Comparison of ENCODE assay signal across 12 mouse cellular contexts in the genomic region with DNA sequence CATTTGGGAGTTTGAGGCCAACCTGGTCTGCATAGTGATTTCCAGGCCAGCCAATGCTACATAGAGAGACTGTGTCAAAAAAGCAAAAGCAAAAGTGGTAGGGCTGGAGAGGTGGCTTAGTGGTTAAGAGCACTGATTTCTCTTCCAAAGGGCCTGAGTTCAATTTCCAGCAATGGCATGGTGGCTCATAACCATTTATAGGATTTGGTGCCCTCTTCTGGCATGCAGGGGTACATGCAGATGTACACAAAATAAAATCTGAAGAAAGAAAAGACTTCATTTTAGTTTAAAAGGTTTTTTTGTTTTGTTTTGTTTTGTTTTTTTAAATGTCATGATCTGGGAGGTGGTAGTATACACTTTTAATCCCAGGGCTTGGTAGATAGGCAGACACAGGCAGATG. TPM values are rescaled to one million over a fixed set of nuclear protein-coding genes. Genes with fewer than 3 reads are reported as not detected.
DNase-seq lines count a peak whose midpoint lies in the region; ATAC-seq and TF ChIP-seq lines count a peak whose summit lies in the region.
"Had no signal": no experiment of that assay in that cellular context is flagged by ENCODE, and none has a peak within 500 bp of the region (broad histone marks: within the 10 kb centered on the region; RNA-seq: fewer than 3 reads in every experiment).

No protein-coding gene starts in this region.

- H3K79me2 ChIP-seq in liver, adult 2 months (ENCODE audit: control insufficient read depth, insufficient read depth, low read length) = peaks cover 5% of the 10 kb centered on the region

- no peak overlapping the region for H3K9ac ChIP-seq in liver, adult 2 months (ENCODE audit: low read depth, low read length)
- H3K9ac ChIP-seq in liver, embryonic 11.5 days (ENCODE audit: low read depth, low read length) = no peak overlapping the region
- H3K9ac ChIP-seq in ES-E14 (ENCODE audit: insufficient read depth, low read depth, low read length, poor library complexity, severe bottlenecking) = no peak overlapping the region
- H3K9ac ChIP-seq: neural tube, embryonic 13.5 days had no signal

- H3K4me2 ChIP-seq in liver, embryonic 11.5 days = no peak overlapping the region
- H3K4me2 ChIP-seq: neural tube, embryonic 13.5 days had no signal

- H3K4me1 ChIP-seq in cerebellum, adult 2 months (ENCODE audit: control insufficient read depth, insufficient read depth, low read length) = peaks cover 8% of the 10 kb centered on the region; the same call in 1 of the 2 replicates
- H3K4me1 ChIP-seq in liver, adult 2 months (ENCODE audit: control insufficient read depth, insufficient read depth, low read length) = no peaks in the 10 kb centered on the region
- H3K4me1 ChIP-seq in liver, embryonic 11.5 days (replicated peaks; ENCODE audit: control insufficient read depth, insufficient read depth, low read length) = peaks cover 6% of the 10 kb centered on the region; the same call in 1 of the 2 replicates
- H3K4me1 ChIP-seq in ES-E14 (ENCODE audit: control insufficient read depth in 2 of 2, insufficient read depth in 2 of 2, low read length in 2 of 2, poor library complexity in 1 of 2) = peaks cover 0 to 17% of the 10 kb centered on the region in 2 experiments; a peak in 1 of 4 replicates

- no peak for TF ChIP-seq POLR2A in cerebellum, adult 2 months (IDR thresholded peaks at IDR 0.05; ENCODE audit: borderline replicate concordance, insufficient read depth, low read length)
- no peak for TF ChIP-seq POLR2A in liver, adult 2 months (IDR thresholded peaks at IDR 0.05; ENCODE audit: extremely low read depth, insufficient read depth, low read length)

- H3K9me3 ChIP-seq in liver, embryonic 11.5 days (ENCODE audit: control insufficient read depth, low read length) = no peaks in the 10 kb centered on the region
- no peaks in the 10 kb centered on the region for H3K9me3 ChIP-seq in ES-E14 (ENCODE audit: control insufficient read depth, insufficient read depth, low read depth, low read length)
- H3K9me3 ChIP-seq: forebrain, embryonic 10.5 days; neural tube, embryonic 13.5 days had no signal

- H3K27ac ChIP-seq in cerebellum, adult 2 months (ENCODE audit: insufficient read depth, low read length) = no peak overlapping the region
- H3K27ac ChIP-seq in liver, adult 2 months (replicated peaks; ENCODE audit: insufficient read depth, low read depth, low read length) = no peak overlapping the region
- no peak overlapping the region for H3K27ac ChIP-seq in liver, embryonic 11.5 days (ENCODE audit: low read depth, low read length)
- H3K27ac ChIP-seq in ES-E14 (ENCODE audit: insufficient read depth, low read depth, low read length, poor library complexity, severe bottlenecking) = no peak overlapping the region
- H3K27ac ChIP-seq: forebrain, embryonic 10.5 days; neural tube, embryonic 13.5 days had no signal

- in situ Hi-C loops in ES-E14 (cut with MboI; ENCODE audit: low sequenced_read_pairs in 2 of 2, unreplicated experiment in 2 of 2) = no loop called here

- no peak for ATAC-seq in liver, embryonic 11.5 days (replicated peaks; ENCODE audit: low FRiP score)
- ATAC-seq in monocyte, adult 5-6 weeks (replicated peaks; ENCODE audit: insufficient number of reproducible peaks, low FRiP score, low TSS enrichment, poor library complexity, severe bottlenecking) = no peak

- peak; percentile 60; the same call in 1 of the 2 replicates for TF ChIP-seq CTCF in cerebellum, adult 2 months (IDR thresholded peaks at IDR 0.05; ENCODE audit: borderline replicate concordance, insufficient read depth, low read depth, low read length)
- TF ChIP-seq CTCF in liver, adult 2 months (IDR thresholded peaks at IDR 0.05; ENCODE audit: low read depth, low read length) = 0 out of 2 replicates have a peak, but pooled peaks have one; percentile 19

- H3K27me3 ChIP-seq in cerebellum, adult 2 months (ENCODE audit: control insufficient read depth, insufficient read depth, low read length) = no peaks in the 10 kb centered on the region
- no peaks in the 10 kb centered on the region for H3K27me3 ChIP-seq in liver, adult 2 months (ENCODE audit: control insufficient read depth, insufficient read depth, low read length)
- H3K27me3 ChIP-seq in liver, embryonic 11.5 days (replicated peaks; ENCODE audit: control insufficient read depth, insufficient read depth, low read length) = peaks cover 16% of the 10 kb centered on the region

- no peaks in the 10 kb centered on the region for H3K36me3 ChIP-seq in liver, adult 2 months (ENCODE audit: control insufficient read depth, insufficient read depth, low read length)
- no peaks in the 10 kb centered on the region for H3K36me3 ChIP-seq in liver, embryonic 11.5 days (ENCODE audit: control insufficient read depth, insufficient read depth, low read length)
- H3K36me3 ChIP-seq in ES-E14 (ENCODE audit: control insufficient read depth, insufficient read depth, low read length, poor library complexity, severe bottlenecking) = peaks cover 3% of the 10 kb centered on the region; the same call in 1 of the 2 replicates
- H3K36me3 ChIP-seq: forebrain, embryonic 10.5 days; neural tube, embryonic 13.5 days had no signal

- H3K4me3 ChIP-seq in cerebellum, adult 2 months (replicated peaks; ENCODE audit: insufficient read depth, low read depth, low read length) = no peak overlapping the region
- H3K4me3 ChIP-seq in liver, adult 2 months (ENCODE audit: insufficient read depth, low read depth, low read length) = no peak overlapping the region
- no peak overlapping the region for H3K4me3 ChIP-seq in liver, embryonic 11.5 days (ENCODE audit: low read depth, low read length)
- no peak overlapping the region for H3K4me3 ChIP-seq in ES-E14 (ENCODE audit: insufficient read depth in 1 of 2, low read depth in 1 of 2, low read length in 2 of 2, poor library complexity in 1 of 2, severe bottlenecking in 1 of 2)
- H3K4me3 ChIP-seq: forebrain, embryonic 10.5 days; neural tube, embryonic 13.5 days had no signal

- peak in 1 of 2 experiments; percentile 26 for DNase-seq in cerebellum, adult 2 months
- DNase-seq in cerebellum, postnatal 25 days = no peak
- DNase-seq in liver, adult 2 months (ENCODE audit: extremely low read depth, low read depth, low spot score) = peak; percentile 46
- no peak for DNase-seq in liver, embryonic 11.5 days (ENCODE audit: low spot score)
- peak; percentile 31 for DNase-seq in ES-E14 (ENCODE audit: low read depth, low spot score)
- DNase-seq in embryo, embryonic 9.5 days (ENCODE audit: extremely low spot score) = peak; percentile 27
- no peak for DNase-seq in gastrocnemius, postnatal 25 days
- DNase-seq: layer of hippocampus, adult 9-11 months; lung, adult 18-20 months had no signal

TF ChIP-seq in ES-E14, 5 proteins besides CTCF, POLR2A, EP300 and RAD21:
- TF ChIP-seq MAFK (IDR thresholded peaks at IDR 0.05; ENCODE audit: insufficient read depth, low read depth, low read length) (no peak), ZNF384 (IDR thresholded peaks at IDR 0.05; ENCODE audit: low read depth, low read length) (no peak), CHD2 (IDR thresholded peaks at IDR 0.05; ENCODE audit: low read depth, low read length) (no peak), ZC3H11A (IDR thresholded peaks at IDR 0.05; ENCODE audit: borderline replicate concordance, low read depth, low read length) (peak; percentile 56; the same call in 1 of the 2 replicates)
TF ChIP-seq in ES-E14: peak in this region for 1.

RNA-seq across cellular contexts. Expression of gene Ssu72, which starts 4.2 kb away (rescaled TPM):
- polyA plus RNA-seq in cerebellum, adult 2 months (2012; rRNA removed) = 141 and 152 TPM in 2 replicates
- 99.5 and 108 TPM in 2 replicates for total RNA-seq in liver, adult 2 months (2014; rRNA removed)
- polyA plus RNA-seq in liver, adult 2 months (2012; rRNA removed) = 78.8 and 79.3 TPM in 2 replicates
- polyA plus RNA-seq in liver, embryonic 11.5 days (2014; fragmentation: Nextera tagmentation; extraction: Ambion mirVana) = 122 and 125 TPM in 2 replicates
- total RNA-seq in ES-E14 (2012; rRNA removed) = 125 and 129 TPM in 2 replicates
- total RNA-seq in monocyte, adult 5-6 weeks (2017) = 131 to 171 TPM (median 143 TPM) in 3 replicates
- 10 to 100 TPM; 32.4 to 36.3 TPM for total RNA-seq in gastrocnemius, postnatal 25 days (2021)

RNA-seq across cellular contexts. Expression of gene Fndc10, which starts 6.3 kb away (rescaled TPM):
- 112 and 114 TPM in 2 replicates for polyA plus RNA-seq in cerebellum, adult 2 months (2012; rRNA removed)
- 0.37 and 0.54 TPM in 2 replicates for total RNA-seq in liver, adult 2 months (2014; rRNA removed)
- 0.77 and 1.2 TPM in 2 replicates for polyA plus RNA-seq in liver, adult 2 months (2012; rRNA removed)
- polyA plus RNA-seq in liver, embryonic 11.5 days (2014; fragmentation: Nextera tagmentation; extraction: Ambion mirVana) = 0.86 and 1.4 TPM in 2 replicates
- 10.0 and 22.1 TPM in 2 replicates for total RNA-seq in ES-E14 (2012; rRNA removed)
- total RNA-seq in monocyte, adult 5-6 weeks (2017) = 0.21 to 0.68 TPM (median 0.48 TPM) in 3 replicates
- 1 to 10 TPM; 1.5 to 1.7 TPM for total RNA-seq in gastrocnemius, postnatal 25 days (2021)

RNA-seq across cellular contexts. Expression of gene Mib2, which starts 31.4 kb away (rescaled TPM):
- 146 and 152 TPM in 2 replicates for polyA plus RNA-seq in cerebellum, adult 2 months (2012; rRNA removed)
- 16.4 and 19.0 TPM in 2 replicates for total RNA-seq in liver, adult 2 months (2014; rRNA removed)
- 32.2 and 35.8 TPM in 2 replicates for polyA plus RNA-seq in liver, adult 2 months (2012; rRNA removed)
- 10.4 and 12.2 TPM in 2 replicates for polyA plus RNA-seq in liver, embryonic 11.5 days (2014; fragmentation: Nextera tagmentation; extraction: Ambion mirVana)
- 55.3 and 100 TPM in 2 replicates for total RNA-seq in ES-E14 (2012; rRNA removed)
- total RNA-seq in monocyte, adult 5-6 weeks (2017) = 14.3 to 35.4 TPM (median 16.5 TPM) in 3 replicates
- 10 to 100 TPM; 14.4 to 14.5 TPM for total RNA-seq in gastrocnemius, postnatal 25 days (2021)

RNA-seq across cellular contexts. Expression of gene Tmem240, which starts 34.2 kb away (rescaled TPM):
- polyA plus RNA-seq in cerebellum, adult 2 months (2012; rRNA removed) = 123 and 133 TPM in 2 replicates
- total RNA-seq in liver, adult 2 months (2014; rRNA removed) = under 0.01 and 0.20 TPM in 2 replicates
- polyA plus RNA-seq in liver, adult 2 months (2012; rRNA removed) = 0.07 and 0.20 TPM in 2 replicates
- 0.69 and 0.70 TPM in 2 replicates for polyA plus RNA-seq in liver, embryonic 11.5 days (2014; fragmentation: Nextera tagmentation; extraction: Ambion mirVana)
- total RNA-seq in ES-E14 (2012; rRNA removed) = 0.22 and 0.58 TPM in 2 replicates
- 0.10 to 0.86 TPM in 2 of 3 replicates, not detected in the other for total RNA-seq in monocyte, adult 5-6 weeks (2017)
- under 1 TPM; 0.26 to 0.27 TPM for total RNA-seq in gastrocnemius, postnatal 25 days (2021)

RNA-seq across cellular contexts. Expression of gene Mmp23, which starts 47.2 kb away (rescaled TPM):
- polyA plus RNA-seq in cerebellum, adult 2 months (2012; rRNA removed) = 38.1 and 39.4 TPM in 2 replicates
- 1.7 and 1.8 TPM in 2 replicates for total RNA-seq in liver, adult 2 months (2014; rRNA removed)
- polyA plus RNA-seq in liver, adult 2 months (2012; rRNA removed) = 2.7 and 3.0 TPM in 2 replicates
- 13.6 and 13.7 TPM in 2 replicates for polyA plus RNA-seq in liver, embryonic 11.5 days (2014; fragmentation: Nextera tagmentation; extraction: Ambion mirVana)
- 12.1 and 19.0 TPM in 2 replicates for total RNA-seq in ES-E14 (2012; rRNA removed)
- total RNA-seq in monocyte, adult 5-6 weeks (2017) = not detected in 3 replicates
- total RNA-seq in gastrocnemius, postnatal 25 days (2021) = 1 to 10 TPM; 3.0 to 5.0 TPM

Comparison
In these comparisons a context has a peak if more than half of its experiments do, and no peak if none do; other contexts are left out.
1. DNase-seq: peak in liver, adult 2 months (single experiment), ES-E14 (single experiment) and embryo, embryonic 9.5 days (single experiment); none in cerebellum, postnatal 25 days (0 of 2), liver, embryonic 11.5 days (single experiment) and gastrocnemius, postnatal 25 days (single experiment).